Mouse (Mus musculus): ENCODE data around the gene Zfp747.

The Zfp747 gene

DNA sequence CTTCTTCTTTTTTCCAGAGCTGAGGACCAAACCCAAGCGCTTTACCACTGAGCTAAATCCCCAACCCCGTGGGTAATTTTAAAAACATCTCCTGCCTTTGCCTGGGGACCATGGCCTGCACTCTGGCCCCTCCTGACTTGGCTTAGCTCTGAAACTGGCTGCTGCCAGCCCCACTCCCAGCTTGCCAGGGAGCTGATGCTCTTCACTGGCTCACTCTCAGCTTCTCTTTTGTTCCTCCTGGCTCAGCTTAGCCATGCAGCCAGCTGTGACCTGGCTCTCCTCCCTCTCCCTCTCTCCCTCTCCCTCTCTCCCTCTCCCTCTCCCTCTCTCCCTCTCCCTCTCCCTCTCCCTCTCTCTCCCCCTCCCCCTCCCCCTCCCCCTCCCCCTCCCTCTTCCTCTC lies 49.2 kb downstream of the Zfp747 start:
- peak in 1 of 2 experiments; percentile 41 for DNase-seq

GRCm38 (mm10) chr7:127325550-127325949 lies 50.3 kb downstream of the Zfp747 start:
- DNase-seq, result peak in 1 of 2 experiments; percentile 55

- no peak for DNase-seq
These were observed 50.9 kb downstream of the Zfp747 start for GRCm38 (mm10) chr7:127324944-127325343.

Measured in kidney, postnatal 4 days (tissue).